Mouse (Mus musculus): ENCODE measurements at regions not wholly inside any gene's neighbourhood (a gene's known extent, or its start where the extent isn't known, plus 50 kb on each side); places are given as distances from the start of the nearest gene placed in this dataset.

DNA sequence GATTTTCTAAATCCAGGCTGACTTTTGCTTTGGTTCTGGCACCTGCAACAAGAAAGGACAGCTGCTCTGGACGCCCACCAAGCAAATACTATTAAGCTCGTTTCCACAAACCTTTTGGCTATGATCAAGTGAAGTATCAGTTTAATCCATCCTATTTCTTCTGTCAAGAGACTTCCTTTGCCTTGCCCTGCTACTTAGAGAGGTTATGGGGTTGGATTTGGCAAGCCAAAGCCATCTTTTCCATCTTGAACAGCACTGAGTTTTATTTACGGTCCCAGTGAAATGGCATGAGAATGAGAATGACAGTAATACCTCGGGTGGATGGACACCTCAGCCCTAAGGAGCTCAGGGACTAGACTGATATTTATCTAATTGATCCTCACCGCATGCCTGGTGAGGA lies 285.4 kb downstream of the Cenpc1 start:
- Histone ChIP-seq H3K4me2 (no peak overlapping the region), H3K36me3 (no peaks in the 10 kb centered on the region), H3K27ac (replicated peaks) (no peak overlapping the region), H3K9me3 (no peaks in the 10 kb centered on the region), H3K4me1 (no peaks in the 10 kb centered on the region), H3K9ac (no peak overlapping the region), H3K27me3 (replicated peaks) (no peaks in the 10 kb centered on the region), H3K4me3 (no peak overlapping the region)
- 62% methylated on average over 5 of the region's 5 CpGs for WGBS
- no peak for ATAC-seq (ENCODE audit: extremely low read depth, insufficient number of reproducible peaks, low FRiP score, low TSS enrichment)

DNA sequence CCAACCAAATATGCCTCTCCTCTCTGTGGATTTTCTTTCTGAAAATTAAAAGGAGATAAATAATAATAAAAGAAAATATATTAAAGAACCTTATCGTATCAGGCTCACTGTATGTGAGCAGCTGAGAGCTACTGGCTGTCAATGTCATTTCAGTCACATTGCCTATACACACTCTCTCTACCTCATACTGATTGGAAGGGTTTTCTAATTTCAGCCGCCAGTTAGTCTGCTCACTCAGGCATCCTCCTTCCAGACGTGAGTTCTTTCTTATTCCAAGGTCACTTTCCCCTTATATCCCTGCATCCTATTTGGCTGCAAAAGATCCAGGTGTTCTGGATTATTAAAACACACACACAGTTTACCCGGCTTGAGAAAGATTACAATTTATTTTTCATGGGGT lies 286.2 kb downstream of the Cenpc1 start:
- Histone ChIP-seq H3K9me3 (no peaks in the 10 kb centered on the region), H3K4me2 (no peak overlapping the region), H3K4me3 (no peak overlapping the region), H3K36me3 (no peaks in the 10 kb centered on the region), H3K27me3 (replicated peaks) (no peaks in the 10 kb centered on the region), H3K27ac (replicated peaks) (no peak overlapping the region), H3K9ac (no peak overlapping the region), H3K4me1 (no peaks in the 10 kb centered on the region)
- no peak for ATAC-seq (ENCODE audit: extremely low read depth, insufficient number of reproducible peaks, low FRiP score, low TSS enrichment)
- 60% methylated on average over 4 of the region's 4 CpGs for WGBS

DNA sequence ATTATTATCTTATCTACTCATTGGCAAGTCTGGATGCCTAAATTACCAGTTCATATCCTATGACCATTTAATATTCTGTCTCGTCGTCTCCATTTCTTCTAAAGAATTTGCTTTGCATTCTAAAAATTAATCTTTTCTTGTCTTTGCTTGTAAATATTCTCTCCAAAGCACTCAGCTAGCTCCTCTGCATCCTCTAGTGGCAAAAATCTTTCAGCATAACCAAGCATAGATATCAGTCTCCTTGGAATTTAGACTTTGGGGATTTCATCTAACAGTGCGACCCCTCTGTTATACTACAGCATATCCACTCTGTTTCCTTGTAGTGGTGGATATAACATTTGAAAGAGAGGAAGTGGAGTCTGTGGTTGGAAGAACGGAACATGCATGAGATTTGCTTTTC lies 292.7 kb downstream of the Cenpc1 start:
- H3K27me3 ChIP-seq (replicated peaks): no peaks in the 10 kb centered on the region
- no peak overlapping the region for H3K4me2 ChIP-seq
- no peak overlapping the region for H3K4me3 ChIP-seq
- ATAC-seq (ENCODE audit: extremely low read depth, insufficient number of reproducible peaks, low FRiP score, low TSS enrichment): no peak
- no peaks in the 10 kb centered on the region for H3K9me3 ChIP-seq
- H3K36me3 ChIP-seq: no peaks in the 10 kb centered on the region
- WGBS: 76% methylated on average over 4 of the region's 4 CpGs
- no peak overlapping the region for H3K27ac ChIP-seq (replicated peaks)
- H3K4me1 ChIP-seq: no peaks in the 10 kb centered on the region
- no peak overlapping the region for H3K9ac ChIP-seq

DNA sequence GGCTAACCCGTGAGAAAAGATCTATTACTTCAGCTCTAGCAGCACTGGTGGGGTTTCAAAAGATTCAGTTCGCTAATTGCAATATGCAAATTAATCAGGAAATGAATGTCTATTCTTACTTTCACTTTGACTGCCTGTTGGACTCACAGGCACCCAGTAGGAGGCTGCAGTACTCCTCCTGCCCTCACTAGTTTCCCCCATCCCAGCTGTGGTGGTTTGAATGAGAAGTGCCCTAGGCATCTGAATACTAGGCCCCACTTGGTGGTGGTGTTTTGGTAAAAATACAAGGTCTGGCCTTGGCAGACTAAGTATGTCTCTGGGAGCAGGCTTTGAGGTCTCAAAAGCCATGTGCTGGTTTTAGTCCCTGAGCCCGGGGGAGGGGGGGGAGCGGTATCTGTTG lies 293.3 kb downstream of the Cenpc1 start:
- Histone ChIP-seq H3K27ac (replicated peaks) (no peak overlapping the region), H3K4me3 (no peak overlapping the region), H3K9ac (no peak overlapping the region), H3K9me3 (no peaks in the 10 kb centered on the region), H3K27me3 (replicated peaks) (no peaks in the 10 kb centered on the region), H3K4me2 (no peak overlapping the region), H3K4me1 (no peaks in the 10 kb centered on the region), H3K36me3 (no peaks in the 10 kb centered on the region)
- WGBS: 58% methylated on average over 4 of the region's 4 CpGs
- ATAC-seq (ENCODE audit: extremely low read depth, insufficient number of reproducible peaks, low FRiP score, low TSS enrichment): no peak

DNA sequence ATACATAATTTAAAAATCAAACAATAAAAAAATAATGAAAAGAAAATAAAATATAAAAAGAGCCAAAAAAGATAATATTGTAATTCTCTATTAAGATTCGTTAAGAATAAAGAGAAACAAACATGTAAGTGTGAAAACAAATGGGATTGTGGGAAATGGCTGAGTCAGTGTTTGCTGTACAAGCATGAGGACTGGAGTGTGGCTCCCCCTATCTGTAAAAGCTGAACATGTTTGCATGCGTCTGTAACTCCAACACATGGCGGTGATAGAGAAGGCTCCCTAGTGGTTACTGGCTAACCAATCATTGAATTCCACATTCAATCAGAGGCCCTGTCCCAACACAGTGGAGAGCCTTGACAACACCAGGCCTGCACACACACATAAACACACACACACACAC lies 298.2 kb downstream of the Cenpc1 start:
- no peak for ATAC-seq (ENCODE audit: extremely low read depth, insufficient number of reproducible peaks, low FRiP score, low TSS enrichment)
- 69% methylated on average over 3 of the region's 3 CpGs for WGBS
- H3K9me3 ChIP-seq: 0 out of 2 replicates have a peak, but pooled peaks cover 2% of the 10 kb centered on the region

DNA sequence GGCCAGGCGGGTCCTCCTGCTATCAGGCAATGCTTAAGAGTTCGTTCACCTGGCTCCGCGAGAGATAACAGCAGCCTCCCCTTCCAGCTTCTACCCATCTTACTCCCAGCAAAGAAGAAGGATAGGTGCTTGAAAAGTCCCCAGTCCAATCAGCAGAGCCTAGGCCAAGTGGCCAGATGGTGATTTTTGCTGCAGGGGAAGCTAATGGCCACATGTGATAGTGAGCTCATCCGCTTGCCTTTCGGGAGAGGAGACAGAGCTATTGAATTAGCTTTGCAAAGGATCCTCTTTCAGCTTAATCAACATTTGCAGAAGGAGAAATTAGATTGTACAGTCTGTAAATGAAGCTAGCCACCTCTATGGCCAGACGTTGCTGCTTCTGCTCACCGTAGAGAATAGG lies 308.7 kb downstream of the Cenpc1 start:
- Histone ChIP-seq H3K4me1 (no peaks in the 10 kb centered on the region), H3K27ac (replicated peaks) (no peak overlapping the region), H3K27me3 (replicated peaks) (no peaks in the 10 kb centered on the region), H3K4me3 (no peak overlapping the region), H3K9ac (no peak overlapping the region), H3K4me2 (no peak overlapping the region), H3K9me3 (no peaks in the 10 kb centered on the region; the same call in 1 of the 2 replicates), H3K36me3 (no peaks in the 10 kb centered on the region)
- no peak for ATAC-seq (ENCODE audit: extremely low read depth, insufficient number of reproducible peaks, low FRiP score, low TSS enrichment)
- WGBS: 80% methylated on average over 8 of the region's 8 CpGs

More for the DNA sequence above, 298.2 kb downstream of the Cenpc1 start:
- no peak overlapping the region for H3K4me2 ChIP-seq
- no peak overlapping the region for H3K27ac ChIP-seq (replicated peaks)
- H3K4me3 ChIP-seq: no peak overlapping the region
- no peak overlapping the region for H3K9ac ChIP-seq
- no peaks in the 10 kb centered on the region for H3K36me3 ChIP-seq
- H3K27me3 ChIP-seq (replicated peaks): no peaks in the 10 kb centered on the region
- no peaks in the 10 kb centered on the region for H3K4me1 ChIP-seq

DNA sequence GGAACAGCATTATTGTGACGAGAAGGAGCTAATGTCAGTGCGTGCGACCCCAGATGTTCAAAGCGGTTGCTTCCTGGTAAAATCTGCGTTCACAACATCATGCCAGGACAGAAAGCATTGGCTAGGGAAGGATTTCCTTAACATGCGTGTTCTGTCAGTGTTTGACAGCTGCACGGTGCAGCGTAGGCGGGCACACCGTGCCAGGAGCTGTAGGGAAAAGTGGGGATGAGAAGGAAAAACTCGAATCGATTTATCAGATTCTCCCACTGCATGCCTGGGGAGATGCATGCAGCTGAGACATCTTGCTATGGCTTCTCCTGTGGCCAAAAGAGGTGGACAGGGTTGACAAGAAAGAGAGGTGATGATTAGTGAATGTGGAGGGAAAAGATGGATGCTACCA lies 311.2 kb downstream of the Cenpc1 start:
- H3K9ac ChIP-seq: no peak overlapping the region
- no peak overlapping the region for H3K4me2 ChIP-seq
- ATAC-seq (ENCODE audit: extremely low read depth, insufficient number of reproducible peaks, low FRiP score, low TSS enrichment): no peak
- no peaks in the 10 kb centered on the region for H3K27me3 ChIP-seq (replicated peaks)
- no peak overlapping the region for H3K4me3 ChIP-seq
- H3K9me3 ChIP-seq: no peaks in the 10 kb centered on the region
- H3K27ac ChIP-seq (replicated peaks): no peak overlapping the region
- H3K36me3 ChIP-seq: no peaks in the 10 kb centered on the region
- no peaks in the 10 kb centered on the region for H3K4me1 ChIP-seq
- 83% methylated on average over 12 of the region's 12 CpGs for WGBS

DNA sequence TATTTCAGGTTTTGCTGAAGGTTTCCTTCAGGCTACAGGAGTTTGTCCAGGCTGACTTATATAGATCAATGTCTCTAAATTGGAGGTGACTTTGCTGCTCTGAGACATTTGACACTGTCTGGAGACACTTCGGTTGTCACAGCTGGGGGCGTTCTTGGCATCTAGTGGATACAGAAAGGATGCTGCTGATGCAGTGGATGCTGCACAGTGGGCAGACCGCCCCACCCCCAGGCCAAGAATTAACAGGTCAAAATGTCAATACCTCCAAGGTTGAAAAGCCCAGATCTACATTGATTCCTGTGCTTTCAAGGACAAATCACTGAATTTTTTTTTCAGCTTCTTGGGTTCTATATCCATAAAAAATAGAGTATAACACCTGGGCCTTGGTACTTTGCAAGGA lies 312.3 kb downstream of the Cenpc1 start:
- Histone ChIP-seq H3K27me3 (replicated peaks) (no peaks in the 10 kb centered on the region), H3K36me3 (no peaks in the 10 kb centered on the region), H3K27ac (replicated peaks) (no peak overlapping the region), H3K4me2 (no peak overlapping the region), H3K4me1 (no peaks in the 10 kb centered on the region), H3K9ac (no peak overlapping the region), H3K4me3 (no peak overlapping the region), H3K9me3 (no peaks in the 10 kb centered on the region)
- WGBS: 73% methylated on average over 3 of the region's 3 CpGs
- ATAC-seq (ENCODE audit: extremely low read depth, insufficient number of reproducible peaks, low FRiP score, low TSS enrichment): no peak

DNA sequence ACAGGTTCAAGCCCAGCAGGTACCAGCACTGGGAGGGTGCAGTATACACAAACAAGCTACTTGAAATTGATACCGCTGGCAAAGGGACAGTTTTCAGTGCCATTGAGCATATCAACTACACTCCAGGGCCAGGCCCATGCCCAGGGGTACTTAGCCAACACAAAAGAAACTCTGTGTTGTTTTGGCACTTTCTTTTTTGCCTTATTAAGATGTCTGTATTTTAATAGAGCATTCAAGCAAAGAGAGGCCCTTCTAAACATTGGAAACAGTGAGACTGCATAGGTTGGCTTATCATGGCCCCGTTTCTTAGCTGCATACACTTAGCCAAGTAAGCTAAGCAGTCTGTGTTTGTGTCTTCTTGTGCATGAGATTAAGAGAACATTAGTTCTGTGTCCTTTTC lies 313.7 kb downstream of the Cenpc1 start:
- no peak overlapping the region for H3K4me3 ChIP-seq
- no peaks in the 10 kb centered on the region for H3K27me3 ChIP-seq (replicated peaks)
- no peaks in the 10 kb centered on the region for H3K9me3 ChIP-seq
- 62% methylated on average over 2 of the region's 2 CpGs for WGBS
- no peaks in the 10 kb centered on the region for H3K36me3 ChIP-seq
- no peak overlapping the region for H3K4me2 ChIP-seq
- no peak overlapping the region for H3K27ac ChIP-seq (replicated peaks)
- no peaks in the 10 kb centered on the region for H3K4me1 ChIP-seq
- no peak overlapping the region for H3K9ac ChIP-seq
- no peak for ATAC-seq (ENCODE audit: extremely low read depth, insufficient number of reproducible peaks, low FRiP score, low TSS enrichment)

DNA sequence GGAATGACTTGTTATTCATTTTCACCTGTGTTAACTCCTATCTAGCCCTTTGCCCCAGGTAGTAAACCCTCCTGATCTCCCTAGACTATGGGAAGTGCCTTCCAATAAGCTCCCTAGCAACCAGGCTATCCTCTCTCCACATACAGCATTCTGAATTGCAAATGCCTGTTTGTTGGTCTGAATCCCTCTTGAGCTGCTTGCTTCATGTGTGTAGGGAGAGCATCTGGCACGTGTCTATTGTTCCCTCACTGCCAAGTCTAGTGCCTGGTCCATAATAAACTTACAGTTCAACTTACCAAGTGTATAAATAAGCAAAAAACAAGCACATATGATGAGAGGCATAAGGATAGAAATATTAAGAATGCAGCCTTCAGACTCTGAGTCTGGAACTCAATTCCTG lies 314.5 kb downstream of the Cenpc1 start:
- Histone ChIP-seq H3K4me3 (no peak overlapping the region), H3K36me3 (no peaks in the 10 kb centered on the region), H3K9ac (no peak overlapping the region), H3K4me2 (no peak overlapping the region), H3K9me3 (no peaks in the 10 kb centered on the region), H3K27ac (replicated peaks) (no peak overlapping the region), H3K4me1 (no peaks in the 10 kb centered on the region), H3K27me3 (replicated peaks) (no peaks in the 10 kb centered on the region)
- no peak for ATAC-seq (ENCODE audit: extremely low read depth, insufficient number of reproducible peaks, low FRiP score, low TSS enrichment)
- whole genome bisulfite sequencing: 71% methylated on average over 1 of the region's 1 CpGs

DNA sequence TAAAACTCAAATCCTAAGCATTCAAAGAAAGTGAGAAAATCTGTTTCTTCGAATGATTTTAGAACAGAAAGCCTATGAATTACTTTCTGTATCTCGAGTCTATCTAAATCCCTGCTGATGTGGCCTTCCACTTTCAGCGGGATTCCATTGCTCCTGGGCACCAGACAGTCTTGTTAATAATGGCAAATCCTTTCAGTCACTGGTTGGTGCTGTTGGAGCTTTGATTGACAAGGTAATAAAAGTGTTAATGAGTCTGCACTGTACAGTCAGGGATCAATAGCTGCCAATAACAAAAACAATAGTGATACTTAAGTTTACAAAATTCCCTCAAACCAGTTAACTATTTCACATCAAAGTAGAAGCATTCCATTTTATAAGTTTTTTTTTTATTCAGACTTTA lies 335.8 kb downstream of the Cenpc1 start:
- Histone ChIP-seq H3K9ac (no peak overlapping the region), H3K4me2 (no peak overlapping the region), H3K27ac (replicated peaks) (no peak overlapping the region), H3K27me3 (replicated peaks) (no peaks in the 10 kb centered on the region), H3K4me1 (no peaks in the 10 kb centered on the region), H3K4me3 (no peak overlapping the region), H3K9me3 (no peaks in the 10 kb centered on the region), H3K36me3 (no peaks in the 10 kb centered on the region)
- WGBS: 54% methylated on average over 3 of the region's 3 CpGs
- ATAC-seq (ENCODE audit: extremely low read depth, insufficient number of reproducible peaks, low FRiP score, low TSS enrichment): no peak

DNA sequence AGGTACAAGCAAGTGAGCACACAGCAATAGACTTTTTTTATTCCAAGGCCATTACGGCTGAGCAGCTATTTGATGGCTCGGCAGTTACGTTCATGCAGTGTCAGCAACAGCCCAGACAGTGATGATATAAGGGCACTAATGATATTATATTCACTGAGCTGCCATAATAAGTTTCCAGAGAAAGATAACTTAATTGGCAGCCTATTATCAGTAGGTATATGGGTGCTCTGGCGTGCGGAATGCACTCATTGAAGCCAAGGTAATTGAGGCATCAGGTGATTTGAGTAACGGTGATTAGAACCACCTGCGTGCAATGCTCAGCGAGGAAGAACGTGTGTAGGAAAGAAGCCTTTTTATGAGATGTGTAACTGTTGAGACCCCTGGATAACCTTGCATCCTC lies 358.0 kb downstream of the Cenpc1 start:
- Histone ChIP-seq H3K4me3 (no peak overlapping the region), H3K27me3 (replicated peaks) (no peaks in the 10 kb centered on the region), H3K9me3 (no peaks in the 10 kb centered on the region), H3K9ac (no peak overlapping the region), H3K36me3 (no peaks in the 10 kb centered on the region), H3K27ac (replicated peaks) (no peak overlapping the region), H3K4me2 (no peak overlapping the region), H3K4me1 (no peaks in the 10 kb centered on the region)
- WGBS: 84% methylated on average over 9 of the region's 9 CpGs
- ATAC-seq (ENCODE audit: extremely low read depth, insufficient number of reproducible peaks, low FRiP score, low TSS enrichment): no peak

DNA sequence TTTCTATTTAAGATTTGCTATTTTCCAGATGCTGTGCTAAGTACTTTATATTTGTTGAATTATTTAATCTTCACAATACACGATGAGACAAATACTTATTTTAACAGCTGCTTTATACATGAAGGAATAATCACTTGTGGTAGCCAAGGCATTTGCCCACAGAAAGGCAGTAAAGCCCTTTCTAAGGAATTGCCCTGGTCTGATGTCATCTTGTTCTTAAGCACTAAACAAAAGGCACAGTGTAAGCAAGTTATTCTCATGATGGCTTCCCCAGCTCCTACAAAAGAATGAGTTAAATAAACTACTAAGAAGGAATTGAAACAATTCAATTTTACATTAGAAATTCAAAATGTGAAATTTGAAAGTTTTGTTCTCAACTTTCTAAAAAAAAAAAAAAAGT lies 358.8 kb downstream of the Cenpc1 start:
- Histone ChIP-seq H3K9me3 (no peaks in the 10 kb centered on the region), H3K36me3 (no peaks in the 10 kb centered on the region), H3K27ac (replicated peaks) (no peak overlapping the region), H3K9ac (no peak overlapping the region), H3K4me2 (no peak overlapping the region), H3K4me3 (no peak overlapping the region), H3K27me3 (replicated peaks) (no peaks in the 10 kb centered on the region), H3K4me1 (no peaks in the 10 kb centered on the region)
- ATAC-seq (ENCODE audit: extremely low read depth, insufficient number of reproducible peaks, low FRiP score, low TSS enrichment): no peak
- 65% methylated on average over 1 of the region's 1 CpGs for WGBS

Measured in heart, embryonic 13.5 days (tissue).